Mouse (Mus musculus): ENCODE results near the gene Gm13288.
"Not testable (repeated sequence)": the region's sequence is repeated elsewhere in the genome, so short reads cannot be mapped to it uniquely, and the experiment has no call there.

Gene Gm13288

GRCm38 (mm10) chr4:88799365-88799764 is 6.0 kb upstream of the Gm13288 start, which contains the start of gene Gm13285:
TSS of gene Gm13285 (plus strand) at chr4:88799665.
- not testable (repeated sequence) for DNase-seq (ENCODE audit: low read depth, low spot score)

DNA sequence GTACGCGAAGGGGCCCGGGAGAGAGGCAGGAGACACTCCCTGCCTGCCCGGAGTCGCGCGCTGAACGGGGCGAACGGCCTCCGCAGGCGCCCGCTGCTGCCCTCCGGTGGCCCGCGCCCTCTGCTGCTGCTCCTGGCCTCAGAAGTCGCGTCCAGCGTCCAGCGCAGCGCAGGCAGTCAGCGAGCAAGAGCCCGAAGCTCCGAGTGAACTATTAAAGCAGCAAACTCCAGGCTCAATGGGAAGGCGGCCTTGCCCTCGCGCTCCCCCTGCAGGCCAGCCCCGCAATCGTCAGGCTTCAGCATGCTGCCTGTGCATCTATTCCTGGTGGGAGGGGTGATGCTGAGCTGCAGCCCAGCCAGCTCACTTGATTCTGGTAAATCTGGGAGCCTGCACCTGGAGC is 2.4 kb upstream of the Gm13288 start, which contains the start of gene Gm13287:
Gene Gm13287, plus strand, starts transcription at position 301 of the 400 bp plus-strand sequence.
- not testable (repeated sequence) for DNase-seq (ENCODE audit: low read depth, low spot score)

DNA sequence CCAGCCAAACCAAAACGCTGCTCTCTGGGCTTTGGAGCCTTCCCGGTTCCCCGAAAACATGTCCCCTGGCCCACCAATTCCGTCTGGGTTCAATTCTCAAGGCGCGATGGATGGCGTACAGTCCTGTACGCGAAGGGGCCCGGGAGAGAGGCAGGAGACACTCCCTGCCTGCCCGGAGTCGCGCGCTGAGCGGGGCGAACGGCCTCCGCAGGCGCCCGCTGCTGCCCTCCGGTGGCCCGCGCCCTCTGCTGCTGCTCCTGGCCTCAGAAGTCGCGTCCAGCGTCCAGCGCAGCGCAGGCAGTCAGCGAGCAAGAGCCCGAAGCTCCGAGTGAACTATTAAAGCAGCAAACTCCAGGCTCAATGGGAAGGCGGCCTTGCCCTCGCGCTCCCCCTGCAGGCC is 430 bp downstream of the Gm13288 start:
- not testable (repeated sequence) for DNase-seq (ENCODE audit: low read depth, low spot score)

DNA sequence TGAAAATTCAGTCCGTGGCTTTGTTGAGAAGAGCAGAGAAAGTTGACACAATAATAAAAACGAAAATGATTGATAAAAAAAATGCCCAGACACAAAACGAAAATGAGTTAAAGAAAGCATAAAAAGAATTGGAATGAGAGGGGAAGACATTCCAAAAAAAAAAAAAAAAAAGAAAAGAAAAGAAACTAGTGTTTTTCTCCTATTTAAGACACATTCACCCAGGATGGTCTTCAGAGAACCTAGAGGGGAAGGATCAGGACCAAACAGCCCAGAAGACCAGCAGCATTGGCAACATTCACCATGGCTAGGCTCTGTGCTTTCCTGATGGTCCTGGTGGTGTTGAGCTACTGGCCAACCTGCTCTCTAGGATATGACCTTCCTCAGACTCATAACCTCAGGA is 10.6 kb downstream of the Gm13288 start, which contains the start of gene Ifna7:
Gene Ifna7, plus strand, starts transcription at position 301 of the 400 bp plus-strand sequence.
- no peak for DNase-seq (ENCODE audit: low read depth, low spot score)

GRCm38 (mm10) chr4:88819659-88820058 is 14.3 kb downstream of the Gm13288 start, which contains the start of gene Ifna11:
TSS of gene Ifna11 (plus strand) at chr4:88819959.
- no peak for DNase-seq (ENCODE audit: low read depth, low spot score)

GRCm38 (mm10) chr4:88822995-88823394 is 17.7 kb downstream of the Gm13288 start:
- no peak for DNase-seq (ENCODE audit: low read depth, low spot score)

DNA sequence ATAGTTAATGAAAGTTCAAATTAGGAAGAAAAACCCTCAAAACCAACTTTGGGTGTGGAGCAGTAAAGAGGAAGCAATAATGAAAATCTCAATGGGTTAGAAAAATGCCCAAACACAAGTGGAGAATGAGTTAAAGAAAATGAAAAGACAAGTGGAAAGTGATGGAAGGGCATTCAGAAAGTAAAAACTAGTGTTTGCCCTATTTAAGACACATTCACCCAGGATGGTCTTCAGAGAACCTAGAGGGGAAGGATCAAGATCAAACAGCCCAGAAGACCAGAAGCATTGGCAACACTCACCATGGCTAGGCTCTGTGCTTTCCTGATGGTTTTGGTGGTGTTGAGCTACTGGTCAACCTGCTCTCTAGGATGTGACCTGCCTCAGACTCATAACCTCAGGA is 21.8 kb downstream of the Gm13288 start, which contains the start of gene Ifna6:
Gene Ifna6, plus strand, starts transcription at position 301 of the 400 bp plus-strand sequence.
- DNase-seq (ENCODE audit: low read depth, low spot score), result not testable (repeated sequence)

GRCm38 (mm10) chr4:88830523-88830922 is 25.2 kb downstream of the Gm13288 start:
- no peak for DNase-seq (ENCODE audit: low read depth, low spot score)

DNA sequence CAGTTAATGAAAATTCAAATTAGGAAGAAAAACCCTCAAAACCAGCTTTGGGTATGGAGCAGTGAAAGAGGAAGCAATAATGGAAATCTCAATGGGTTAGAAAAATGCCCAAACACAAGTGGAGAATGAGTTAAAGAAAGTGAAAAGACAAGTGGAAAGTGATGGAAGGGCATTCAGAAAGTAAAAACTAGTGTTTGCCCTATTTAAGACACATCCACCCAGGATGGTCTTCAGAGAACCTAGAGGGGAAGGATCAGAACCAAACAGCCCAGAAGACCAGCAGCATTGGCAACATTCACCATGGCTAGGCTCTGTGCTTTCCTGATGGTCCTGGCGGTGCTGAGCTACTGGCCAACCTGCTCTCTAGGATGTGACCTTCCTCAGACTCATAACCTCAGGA is 29.9 kb downstream of the Gm13288 start, which contains the start of gene Ifna5:
Gene Ifna5, plus strand, starts transcription at position 301 of the 400 bp plus-strand sequence.
- DNase-seq (ENCODE audit: low read depth, low spot score), result not testable (repeated sequence)

DNA sequence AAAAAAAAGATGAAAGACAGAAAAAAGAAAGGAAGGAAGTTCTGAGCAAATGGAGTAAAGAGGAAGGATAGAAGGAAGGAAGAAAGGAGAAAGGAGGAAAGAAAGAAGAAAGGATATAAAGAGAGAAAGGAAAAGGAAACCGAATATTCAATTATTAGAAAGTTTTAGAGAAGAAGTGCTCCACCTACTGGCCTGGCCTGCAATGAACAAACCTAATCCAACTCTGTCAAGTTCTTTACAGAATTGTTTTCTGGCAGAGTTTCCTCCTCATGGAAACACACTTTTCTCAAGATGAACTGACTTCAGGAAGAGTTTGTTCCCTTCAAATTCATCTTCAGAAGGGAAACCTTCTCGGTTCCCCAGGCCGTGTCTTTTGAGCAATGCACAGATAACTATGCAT is 33.5 kb downstream of the Gm13288 start:
- DNase-seq (ENCODE audit: low read depth, low spot score), result no peak

GRCm38 (mm10) chr4:88840058-88840457 is 34.7 kb downstream of the Gm13288 start:
- no peak for DNase-seq (ENCODE audit: low read depth, low spot score)

DNA sequence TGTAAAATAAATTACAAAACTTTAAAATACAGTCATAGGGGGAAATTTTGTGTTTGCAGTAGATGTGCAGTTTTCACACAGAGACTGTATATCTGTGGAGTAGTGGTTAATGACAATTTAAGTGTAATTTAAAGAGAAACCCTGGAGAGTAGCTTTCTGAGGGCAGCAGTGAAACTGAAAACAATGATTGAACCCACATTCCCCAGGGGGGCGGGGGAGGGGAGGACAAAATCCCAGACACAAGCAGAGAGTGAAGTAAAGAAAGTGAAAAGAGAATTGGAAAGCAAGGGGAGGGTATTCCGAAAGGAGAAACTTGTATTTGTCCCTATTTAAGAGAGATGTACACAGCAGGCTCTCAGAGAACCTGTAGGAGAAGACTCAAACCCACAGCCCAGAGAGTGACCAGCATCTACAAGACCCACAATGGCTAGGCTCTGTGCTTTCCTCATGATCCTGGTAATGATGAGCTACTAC is 36.1 kb downstream of the Gm13288 start, which contains the start of gene Ifna4:
Gene Ifna4, plus strand, starts transcription at position 424 of the 474 bp plus-strand sequence.
- no peak for DNase-seq (ENCODE audit: low read depth, low spot score)

DNA sequence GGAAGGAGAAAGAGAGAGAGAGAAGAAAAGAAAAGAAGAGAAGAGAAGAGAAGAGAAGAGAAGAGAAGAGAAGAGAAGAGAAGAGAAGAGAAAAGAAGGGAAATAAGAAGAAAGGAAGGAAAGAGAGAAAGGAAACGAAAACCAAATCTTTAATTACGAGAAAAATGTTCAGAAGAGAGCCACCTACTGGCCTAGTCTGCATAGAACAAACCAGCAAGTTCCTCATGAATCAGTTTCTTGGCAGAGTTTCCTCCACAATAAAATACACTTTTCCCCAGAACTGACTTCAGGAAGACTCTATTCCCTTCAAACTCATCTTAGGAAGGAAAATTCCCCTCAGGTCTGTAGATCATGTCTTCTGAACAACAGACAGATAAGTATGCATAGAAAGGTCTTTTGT is 40.0 kb downstream of the Gm13288 start:
- DNase-seq (ENCODE audit: low read depth, low spot score), result no peak

- no peak for DNase-seq (ENCODE audit: low read depth, low spot score)
Measured at GRCm38 (mm10) chr4:88849698-88850097, 44.4 kb downstream of the Gm13288 start, which contains the start of gene Ifna1. TSS of gene Ifna1 (plus strand) at chr4:88850087.

DNA sequence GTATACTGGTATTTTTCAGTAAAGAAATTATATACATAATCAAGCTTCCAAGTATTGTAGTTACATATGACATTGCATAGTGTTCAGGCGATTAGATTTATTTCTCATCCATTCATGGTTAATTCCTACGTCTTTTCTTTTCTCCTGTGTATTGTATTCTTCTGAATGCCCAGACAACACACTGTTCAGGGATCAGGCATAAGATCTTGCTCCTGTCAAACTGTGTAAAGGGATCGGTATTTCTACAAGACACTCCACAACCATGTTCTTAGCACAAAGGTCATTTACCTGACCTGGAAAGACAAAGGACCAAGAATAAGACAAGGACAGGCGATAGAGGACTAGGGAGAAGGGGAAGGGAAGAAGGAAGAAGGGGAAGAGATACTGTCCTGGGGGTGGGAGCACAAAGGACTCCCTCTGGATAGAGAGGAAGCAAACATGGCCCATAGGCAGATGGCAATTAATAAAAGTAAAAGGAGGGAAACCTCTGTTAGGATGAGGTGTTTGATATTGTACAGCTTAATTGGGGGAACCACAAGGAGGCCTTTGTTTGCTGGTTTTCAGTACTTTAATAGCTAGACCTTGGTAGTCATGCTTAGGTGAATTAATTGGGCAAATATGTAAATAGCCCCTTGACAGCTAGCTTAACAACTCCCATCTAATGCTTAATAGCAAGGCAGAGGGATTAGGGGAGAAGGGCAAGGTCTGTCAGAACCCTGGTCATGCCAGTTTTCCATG is 45.9 kb downstream of the Gm13288 start:
- DNase-seq (ENCODE audit: low read depth, low spot score), result no peak

Measured in forelimb bud, embryonic 11.5 days (tissue).